Comparison of ENCODE assay signal across 13 mouse cellular contexts in the genomic region with DNA sequence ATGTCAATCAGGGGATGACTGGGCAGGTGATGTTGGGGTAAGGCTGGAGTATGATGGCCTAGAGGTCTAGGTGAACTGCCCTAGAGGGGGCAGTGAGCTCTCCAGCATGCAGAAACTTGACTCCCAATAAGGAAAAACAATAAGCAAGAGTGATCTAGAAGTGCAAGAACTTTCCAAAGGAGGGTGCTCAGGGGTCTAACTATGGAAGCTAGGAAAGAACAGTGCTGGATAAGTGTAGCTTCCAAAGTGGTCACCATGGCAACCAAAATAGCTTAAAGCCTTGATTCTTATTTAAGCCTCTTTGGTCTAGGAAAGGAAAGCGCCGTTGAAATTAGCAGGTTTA. TPM values are rescaled to one million over a fixed set of nuclear protein-coding genes. Genes with fewer than 3 reads are reported as not detected.
A peak's percentile ranks its signal among the peaks of the same experiment; 100 is the strongest.
DNase-seq lines count a peak whose midpoint lies in the region; ATAC-seq and TF ChIP-seq lines count a peak whose summit lies in the region.
"Had no signal": no experiment of that assay in that cellular context is flagged by ENCODE, and none has a peak within 500 bp of the region (broad histone marks: within the 10 kb centered on the region; RNA-seq: fewer than 3 reads in every experiment).

No protein-coding gene starts in this region.

- TF ChIP-seq CTCF in Patski (IDR thresholded peaks at IDR 0.05), result peak; percentile 12

- 25% methylated on average over 2 of the region's 2 CpGs for WGBS in hindbrain, embryonic 14.5 days
- 3% methylated on average over 2 of the region's 2 CpGs for WGBS in midbrain, embryonic 16.5 days

- POLR2A ChIA-PET in Patski (lab: Charles Lee), result no interaction called here

- ATAC-seq in frontal cortex, adult (ENCODE audit: low TSS enrichment), result peak; percentile 74
- ATAC-seq in Patski, result no peak
- ATAC-seq in hindbrain, embryonic 14.5 days (ENCODE audit: low FRiP score), result peak; percentile 57
- ATAC-seq in midbrain, embryonic 16.5 days, result peak; percentile 71; the same call in 1 of the 2 replicates
- no peak; the same call in 1 of the 2 replicates for ATAC-seq in megakaryocyte-erythroid progenitor cell, adult 5-6 weeks (replicated peaks; ENCODE audit: low FRiP score, low TSS enrichment, poor library complexity, severe bottlenecking)

- in situ Hi-C loops in Patski (cut with MboI; ENCODE audit: low pct_unique_long_range_greater_than_20kb), result loop anchor here (10.0 to 25.0 kb wide), 5 partner anchors 223 to 1735 kb away; partner anchors contain the start of genes Casp2 and Tmem139

- no peaks in the 10 kb centered on the region for H3K36me3 ChIP-seq in hindbrain, embryonic 14.5 days (replicated peaks; ENCODE audit: control insufficient read depth, insufficient read depth)
- no peaks in the 10 kb centered on the region for H3K36me3 ChIP-seq in midbrain, embryonic 16.5 days (ENCODE audit: control insufficient read depth, insufficient read depth, low read length)
- H3K36me3 ChIP-seq: heart, embryonic 15.5 days had no signal

- no peaks in the 10 kb centered on the region for H3K9me3 ChIP-seq in hindbrain, embryonic 14.5 days (ENCODE audit: control insufficient read depth, low read length)
- no peaks in the 10 kb centered on the region for H3K9me3 ChIP-seq in midbrain, embryonic 16.5 days (replicated peaks; ENCODE audit: control insufficient read depth, low read length, poor library complexity, severe bottlenecking)
- H3K9me3 ChIP-seq: heart, embryonic 15.5 days had no signal

- CTCF ChIA-PET in Patski (lab: Charles Lee), result interaction anchor here (1.1 to 2.0 kb wide), 10 partner anchors 9 to 58 kb away, joined by 3 to 12 read pairs (median 5); no protein-coding TSS in a partner anchor

- no peak overlapping the region for H3K4me3 ChIP-seq in hindbrain, embryonic 14.5 days (replicated peaks; ENCODE audit: low read length)
- no peak overlapping the region for H3K4me3 ChIP-seq in midbrain, embryonic 16.5 days (ENCODE audit: low read depth, low read length)
- H3K4me3 ChIP-seq: heart, embryonic 15.5 days had no signal

- DNase-seq in frontal cortex, postnatal 25 days (ENCODE audit: low spot score in 2 of 2), result no peak
- DNase-seq in Patski (ENCODE audit: low read depth, low spot score), result no peak
- DNase-seq in hindbrain, embryonic 14.5 days (ENCODE audit: low spot score), result no peak
- no peak for DNase-seq in heart, adult 18-20 months
- DNase-seq in urinary bladder, postnatal 36 days (ENCODE audit: low spot score in 2 of 2), result no peak
- DNase-seq: lung, adult 18-20 months had no signal

- H3K27ac ChIP-seq in hindbrain, embryonic 14.5 days, result no peak overlapping the region
- H3K27ac ChIP-seq in midbrain, embryonic 16.5 days (ENCODE audit: low read length), result no peak overlapping the region
- H3K27ac ChIP-seq: heart, embryonic 15.5 days; stomach, postnatal 0 days had no signal

- H3K4me1 ChIP-seq in hindbrain, embryonic 14.5 days (replicated peaks; ENCODE audit: control insufficient read depth, insufficient read depth, low read length), result 0 out of 2 replicates have a peak, but pooled peaks cover 4% of the 10 kb centered on the region
- H3K4me1 ChIP-seq in midbrain, embryonic 16.5 days (ENCODE audit: control insufficient read depth, insufficient read depth, low read length), result peaks cover 14% of the 10 kb centered on the region

- H3K4me2 ChIP-seq in hindbrain, embryonic 14.5 days (replicated peaks), result no peak overlapping the region
- H3K4me2 ChIP-seq in midbrain, embryonic 16.5 days (ENCODE audit: low read length), result no peak overlapping the region

- H3K27me3 ChIP-seq in Patski, result no peaks in the 10 kb centered on the region
- no peaks in the 10 kb centered on the region for H3K27me3 ChIP-seq in hindbrain, embryonic 14.5 days (ENCODE audit: control insufficient read depth, insufficient read depth, low read length)
- no peaks in the 10 kb centered on the region for H3K27me3 ChIP-seq in midbrain, embryonic 16.5 days (ENCODE audit: control insufficient read depth, insufficient read depth, low read depth, low read length)
- H3K27me3 ChIP-seq: heart, embryonic 15.5 days had no signal

- H3K9ac ChIP-seq in hindbrain, embryonic 14.5 days, result no peak overlapping the region
- H3K9ac ChIP-seq in midbrain, embryonic 16.5 days (ENCODE audit: low read depth, low read length), result no peak overlapping the region
- H3K9ac ChIP-seq: heart, embryonic 15.5 days had no signal

RNA-seq across cellular contexts. Expression of gene Nobox, which starts 11.9 kb away (rescaled TPM):
- polyA plus RNA-seq in Patski (2021), result not detected
- not detected in 2 replicates for polyA plus RNA-seq in hindbrain, embryonic 14.5 days (2014; fragmentation: Nextera tagmentation; extraction: Ambion mirVana)
- polyA plus RNA-seq in midbrain, embryonic 16.5 days (2015; fragmentation: Nextera tagmentation; extraction: Ambion mirVana), result not detected in 2 replicates
- not detected in 2 replicates for total RNA-seq in megakaryocyte-erythroid progenitor cell, adult 5-6 weeks (2014; fragmentation: Nextera tagmentation)
- not detected in 2 replicates for total RNA-seq in megakaryocyte-erythroid progenitor cell, adult 5-6 weeks (2017)
- total RNA-seq in heart, adult 18-20 months (2021), result not detected
- total RNA-seq: layer of hippocampus, postnatal 10 days; neutrophil, adult 5-6 weeks had no signal
- polyA plus RNA-seq: heart, embryonic 15.5 days; stomach, postnatal 0 days had no signal

RNA-seq across cellular contexts. Expression of gene Arhgef5, which starts 32.1 kb away (rescaled TPM):
- 79.4 TPM for polyA plus RNA-seq in Patski (2021)
- 2.0 and 2.6 TPM in 2 replicates for polyA plus RNA-seq in hindbrain, embryonic 14.5 days (2014; fragmentation: Nextera tagmentation; extraction: Ambion mirVana)
- 2.4 and 2.5 TPM in 2 replicates for polyA plus RNA-seq in midbrain, embryonic 16.5 days (2015; fragmentation: Nextera tagmentation; extraction: Ambion mirVana)
- 1.9 and 2.4 TPM in 2 replicates for total RNA-seq in megakaryocyte-erythroid progenitor cell, adult 5-6 weeks (2014; fragmentation: Nextera tagmentation)
- 0.89 and 1.3 TPM in 2 replicates for total RNA-seq in megakaryocyte-erythroid progenitor cell, adult 5-6 weeks (2017)
- total RNA-seq in heart, adult 18-20 months (2021), result 10 to 100 TPM; 12.7 to 13.3 TPM

Comparison
In these comparisons a context has a peak if more than half of its experiments do, and no peak if none do; other contexts are left out.
1. ATAC-seq: peak in frontal cortex, adult (single experiment), hindbrain, embryonic 14.5 days (single experiment) and midbrain, embryonic 16.5 days (single experiment); none in Patski (single experiment) and megakaryocyte-erythroid progenitor cell, adult 5-6 weeks (single experiment).
2. RNA of gene Arhgef5, which starts 32.1 kb away (polyA plus RNA-seq): 79.4 TPM in Patski (single experiment); 2.4 to 2.5 TPM in midbrain, embryonic 16.5 days and 2.0 to 2.6 TPM in hindbrain, embryonic 14.5 days; every median in the first group is over 10 times any median in the second.